Mouse (Mus musculus): Measurements from ENCODE around the gene Mum1.
A peak's percentile ranks its signal among the peaks of the same experiment; 100 is the strongest.
"Not testable (repeated sequence)": the region's sequence is repeated elsewhere in the genome, so short reads cannot be mapped to it uniquely, and the experiment has no call there.

Gene Mum1

GRCm38 (mm10) chr10:80208841-80209371 is 17.3 kb upstream of the Mum1 start:
- no peak for DNase-seq

GRCm38 (mm10) chr10:80211547-80212103 is 14.6 kb upstream of the Mum1 start:
- DNase-seq, result not testable (repeated sequence)

GRCm38 (mm10) chr10:80215048-80215772 is 11.0 kb upstream of the Mum1 start:
- no peak for DNase-seq

DNA sequence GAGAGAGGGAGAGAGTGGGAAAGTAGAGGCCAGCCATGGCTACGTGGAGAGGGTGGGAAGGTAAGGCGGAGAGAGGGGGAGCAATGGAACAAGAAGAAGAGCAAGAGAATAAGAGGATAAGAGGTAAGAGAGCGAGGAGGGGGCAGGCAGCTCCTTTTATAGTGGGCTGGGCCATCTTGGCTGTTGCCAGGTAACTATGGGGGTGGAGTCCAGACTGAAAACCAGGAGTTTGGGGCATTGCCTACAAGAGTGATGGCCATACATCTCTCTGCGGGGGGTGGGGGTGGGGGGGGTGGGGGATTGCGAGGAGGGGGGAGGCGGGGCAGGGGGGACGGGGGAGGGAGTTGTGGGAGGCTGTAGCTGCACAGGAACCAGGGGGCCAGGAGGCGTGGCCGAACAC is 5.6 kb upstream of the Mum1 start:
- no peak for DNase-seq

DNA sequence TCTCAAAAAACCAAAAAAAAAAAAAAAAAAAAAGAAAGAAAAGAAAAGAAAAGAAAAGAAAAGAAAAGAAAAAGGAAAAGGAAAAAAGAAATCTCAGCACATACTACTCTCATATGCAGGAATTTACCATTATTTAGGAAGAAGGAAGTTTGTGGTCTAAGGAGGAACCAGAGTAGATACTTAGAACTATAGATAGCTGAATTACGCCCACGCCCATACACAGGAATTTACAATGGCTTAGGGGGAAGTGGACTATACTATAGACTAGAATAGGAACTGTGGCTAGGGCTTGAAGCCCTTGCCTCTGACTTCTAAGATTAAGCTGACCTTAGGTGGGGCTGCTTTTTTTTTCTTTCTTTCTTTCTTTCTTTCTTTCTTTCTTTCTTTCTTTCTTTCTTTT is 3.1 kb upstream of the Mum1 start:
- not testable (repeated sequence) for DNase-seq

DNA sequence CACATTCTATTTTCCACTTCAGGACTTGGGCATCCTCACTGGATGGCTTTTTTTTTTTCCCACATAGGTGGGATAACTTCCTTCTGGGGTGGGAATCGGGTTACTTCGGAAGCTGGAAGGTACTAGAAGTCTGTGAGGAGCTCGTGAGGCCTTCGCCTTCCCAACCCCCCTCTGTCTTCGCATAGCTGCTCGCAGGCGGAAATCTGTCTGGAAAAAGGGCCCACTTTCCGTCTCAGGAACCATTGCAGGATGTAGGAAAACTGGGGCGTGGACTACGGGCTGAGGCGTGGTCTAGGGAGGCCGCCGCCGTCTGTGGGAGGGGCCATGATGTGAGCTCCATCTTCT is 191 bp upstream of the Mum1 start:
- DNase-seq, result no peak

- no peak for DNase-seq
These were observed 919 bp downstream of the Mum1 start for GRCm38 (mm10) chr10:80227166-80227539.

GRCm38 (mm10) chr10:80227877-80228775 is 1.9 kb downstream of the Mum1 start:
- no peak for DNase-seq

DNA sequence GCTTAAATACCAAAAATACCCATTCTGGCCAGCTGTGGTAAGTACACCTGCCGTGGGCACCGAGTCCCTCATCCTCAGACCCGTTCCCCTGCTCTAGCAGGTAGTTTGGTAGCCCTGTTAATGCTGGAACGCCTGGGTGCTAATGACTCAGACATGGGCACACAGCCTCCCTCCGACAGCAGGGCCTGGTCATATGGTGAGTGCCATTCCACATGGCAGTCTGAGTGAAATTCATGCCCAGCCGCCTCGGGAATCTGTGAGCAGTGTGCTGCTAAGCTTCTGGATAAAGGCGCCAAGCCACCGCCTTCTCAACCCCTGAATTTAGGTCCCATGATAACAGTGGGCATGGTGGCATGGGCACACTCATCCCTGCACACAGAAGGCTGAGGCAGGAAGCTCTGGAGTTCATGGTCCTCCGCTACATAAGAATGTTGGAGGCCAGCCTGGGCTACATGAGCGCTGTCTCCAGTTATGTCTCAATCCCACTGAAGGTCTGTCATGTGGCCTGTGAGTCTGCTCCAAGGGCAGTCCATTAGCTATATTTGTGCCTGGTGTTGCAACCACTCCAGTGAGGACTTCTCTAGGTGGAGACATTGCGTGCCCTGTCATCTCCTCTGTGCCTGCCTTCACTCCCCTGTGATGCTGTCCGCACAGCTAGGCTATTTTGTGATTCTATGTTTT is 10.1 kb downstream of the Mum1 start:
- no peak for DNase-seq

DNA sequence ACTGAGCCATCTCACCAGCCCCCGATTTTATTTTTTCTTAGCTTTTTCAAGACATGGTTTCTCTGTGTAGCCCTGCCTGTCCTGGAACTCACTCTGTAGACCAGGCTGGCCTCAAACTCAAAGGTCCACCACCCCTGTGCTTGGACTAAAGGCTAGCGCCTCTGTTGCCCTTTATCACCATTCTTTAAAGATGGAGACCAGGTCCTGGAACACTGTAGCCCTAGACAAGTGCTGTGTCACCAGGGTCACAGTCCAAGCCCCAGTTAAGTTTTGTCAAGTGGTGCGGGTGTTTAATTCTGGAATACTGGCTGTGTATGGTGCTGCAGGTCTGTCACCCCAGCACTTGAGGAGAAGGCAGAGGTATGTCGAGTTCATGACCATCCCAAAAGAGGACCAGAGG is 10.8 kb downstream of the Mum1 start:
- no peak for DNase-seq

- DNase-seq, result no peak
These were observed 12.1 kb downstream of the Mum1 start for GRCm38 (mm10) chr10:80238306-80238705.

- no peak for DNase-seq
These were observed 13.6 kb downstream of the Mum1 start for GRCm38 (mm10) chr10:80239791-80240190.

DNA sequence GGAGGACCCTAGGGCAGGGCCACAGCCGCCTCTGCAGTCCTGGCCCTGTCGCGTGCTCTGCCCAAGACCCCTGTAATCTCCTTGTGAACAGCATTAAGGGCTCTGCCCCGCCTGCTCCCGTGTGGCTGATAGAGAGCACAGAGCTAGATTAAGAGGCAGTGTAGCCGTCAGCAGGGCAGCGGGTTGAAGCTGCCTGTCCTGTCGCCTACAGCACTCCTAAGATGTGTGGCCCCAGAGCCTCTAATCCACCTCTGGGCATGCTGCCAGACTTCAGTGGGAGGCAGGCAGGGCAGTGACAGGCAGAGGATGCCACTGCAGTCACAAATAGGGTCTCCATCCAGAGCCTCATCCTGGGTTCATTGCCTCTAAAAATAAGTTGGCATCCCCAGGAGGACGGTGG is 15.9 kb downstream of the Mum1 start:
- no peak for DNase-seq

DNA sequence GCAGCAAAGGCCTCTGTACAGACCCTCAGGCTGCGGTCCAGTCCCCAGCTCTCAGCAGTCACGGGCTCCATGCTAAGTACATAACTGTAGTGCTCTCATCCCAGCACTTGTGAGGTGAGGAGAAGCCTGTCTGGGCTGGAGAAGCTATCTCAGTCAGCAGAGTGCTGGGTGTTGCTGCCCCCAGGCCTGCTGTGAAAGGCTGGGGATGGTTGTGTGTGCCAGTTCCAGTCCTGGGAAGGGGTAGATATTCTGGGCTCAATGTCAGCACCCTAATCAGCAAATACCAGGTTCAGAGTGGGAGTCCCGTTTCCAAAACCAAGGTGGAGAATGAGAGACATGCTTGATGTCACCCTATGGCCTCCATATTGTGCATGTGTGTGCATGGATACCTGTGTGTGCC is 16.4 kb downstream of the Mum1 start:
- DNase-seq, result no peak

DNA sequence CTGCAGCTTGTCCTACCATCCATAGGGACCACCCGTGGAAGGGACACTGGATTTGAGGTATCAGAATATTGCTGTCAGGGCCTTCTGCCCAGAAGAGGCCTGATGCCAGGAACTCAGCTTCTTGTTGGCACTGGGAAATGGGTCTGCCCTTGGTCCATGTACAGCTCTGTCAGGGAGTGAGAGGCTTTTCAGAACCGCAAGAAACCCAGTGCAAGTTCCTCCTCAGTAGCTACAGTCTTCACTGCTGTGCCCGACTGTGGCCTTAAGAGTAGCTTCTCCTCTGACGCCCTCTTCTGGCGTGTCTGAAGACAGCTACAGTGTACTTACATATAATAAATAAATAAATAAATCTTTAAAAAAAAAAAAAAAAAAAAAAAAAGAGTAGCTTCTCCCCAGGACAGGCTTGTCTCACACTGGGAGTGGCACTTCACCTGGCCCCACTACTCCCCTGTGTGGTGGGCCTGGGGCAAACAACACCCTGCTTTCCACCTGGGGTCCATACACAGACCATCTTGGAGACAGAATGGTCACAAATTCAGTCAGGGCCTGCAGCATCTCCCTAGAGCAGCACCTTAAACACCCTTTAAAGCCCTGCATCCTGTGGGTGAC is 18.7 kb downstream of the Mum1 start:
- DNase-seq, result peak; percentile 58

- peak; percentile 86 for DNase-seq
These were observed 19.4 kb downstream of the Mum1 start for GRCm38 (mm10) chr10:80245600-80245999.

- DNase-seq, result peak; percentile 25
These were observed 21.6 kb downstream of the Mum1 start for GRCm38 (mm10) chr10:80247849-80248248.

GRCm38 (mm10) chr10:80248437-80248836 is 22.2 kb downstream of the Mum1 start:
- DNase-seq, result not testable (repeated sequence)

- DNase-seq, result peak; percentile 93
These were observed 22.9 kb downstream of the Mum1 start, which contains the start of gene Ndufs7 for GRCm38 (mm10) chr10:80248971-80249640. TSS of gene Ndufs7 (plus strand) at chr10:80249121.

- no peak for DNase-seq
These were observed 23.8 kb downstream of the Mum1 start for GRCm38 (mm10) chr10:80250059-80250458.

GRCm38 (mm10) chr10:80250573-80250972 is 24.3 kb downstream of the Mum1 start:
- DNase-seq, result no peak

- DNase-seq, result no peak
These were observed 25.8 kb downstream of the Mum1 start for GRCm38 (mm10) chr10:80252011-80252410.

Data from liver (tissue).